Mouse (Mus musculus) liver, embryonic 14.5 days (tissue): ENCODE data around the gene Psmd14.

Experiments used
- CTCF ChIP-seq: IDR thresholded peaks from 2 replicates; pipeline ENCODE4 v1.5.1; 2016; ENCODE audit warnings: antibody characterized with exemption, low read depth, control low read depth
- EP300 ChIP-seq: IDR thresholded peaks from 2 replicates; pipeline ENCODE4 v1.6.1; 2016; ENCODE audit warnings: antibody characterized with exemption, low read depth

- TF ChIP-seq EP300 (no peak), CTCF (no peak)
Measured at GRCm38 (mm10) chr2:61681572-61681971, 29.9 kb upstream of the Psmd14 start.
